Mouse (Mus musculus): ENCODE data around the gene Cask. TPM values are rescaled to one million over a fixed set of nuclear protein-coding genes. Genes with fewer than 3 reads are reported as not detected.

The Cask gene
- polyA plus RNA-seq, 1 experiment from 2014 or later: 9.4 TPM

Small RNA genes lying within 50 kb of the gene (microRNA-seq; reads per million reads assigned to microRNA genes)
- not detected for gene Gm25246

Other genes with a start within 250 kb of the Cask start
- gene Gpr34, start 219.3 kb downstream of the Cask start, polyA plus RNA-seq (2014; fragmentation: Nextera tagmentation; extraction: Ambion mirVana): 1.5 and 1.6 TPM in 2 replicates
- gene Gpr82, start 190.0 kb downstream of the Cask start, polyA plus RNA-seq (2014; fragmentation: Nextera tagmentation; extraction: Ambion mirVana): 0.31 and 0.35 TPM in 2 replicates

All from heart, embryonic 14.5 days (tissue).